Mouse (Mus musculus) left cerebral cortex, postnatal 14 days (tissue): ENCODE results near the gene Parp1. TPM values are rescaled to one million over a fixed set of nuclear protein-coding genes. Genes with fewer than 3 reads are reported as not detected.

Experiments used
- DNase-seq, 2 experiments: peaks; one replicate each; pipeline ENCODE4 v3.0.0; 2021 to 2022; ENCODE audit warnings: low spot score in 2 of 2, mixed read lengths in 1 of 2
- intact Hi-C: fragments of 180-260 bp; cut with DNase I; formaldehyde crosslinking; loops from one replicate; pipeline ENCODE4 v1.15.1; 2025
- long read RNA-seq, 2 experiments: library from polyadenylated mRNA; stranded (forward); transcript quantifications; one replicate each; pipeline ENCODE4 v2.0.0; 2021
- total RNA-seq, 2 experiments: library from RNA; stranded (reverse); gene quantifications; 2 replicates each; pipeline ENCODE4 v1.2.3; 2021

The Parp1 gene
- 100 to 1,000 TPM; 102 to 109 TPM for total RNA-seq
- long read RNA-seq, experiment 1, transcript Parp1-201 (23 exons, 3,873 nt): major isoform, 36 of 59 reads
- long read RNA-seq, experiment 1, partial matches to known transcripts: 19 of 59 reads
- long read RNA-seq, experiment 1, other reads (novel, unspliced or antisense): 4 of 59 reads
- long read RNA-seq, experiment 2, transcript Parp1-201 (23 exons, 3,873 nt): major isoform, 49 of 71 reads
- long read RNA-seq, experiment 2, partial matches to known transcripts: 17 of 71 reads
- long read RNA-seq, experiment 2, other reads (novel, unspliced or antisense): 5 of 71 reads

GRCm38 (mm10) chr1:180568761-180569452 lies at the start of gene Parp1:
Gene Parp1, plus strand, starts transcription at chr1:180568924.
- DNase-seq: peak; percentile 95 to 97
- intact Hi-C loops: loop anchor here (5.0 kb wide), 1 partner anchor 107 kb away; no protein-coding TSS in a partner anchor

GRCm38 (mm10) chr1:180519520-180519919 lies 49.2 kb upstream of the Parp1 start:
- intact Hi-C loops: loop anchor here (5.0 kb wide), 1 partner anchor 37 kb away; the partner anchor contains the start of gene Stum
- DNase-seq: no peak

- intact Hi-C loops: no loop called here
- DNase-seq: peak; percentile 79 to 90
These were observed 48.5 kb upstream of the Parp1 start for GRCm38 (mm10) chr1:180520190-180520589.

GRCm38 (mm10) chr1:180523320-180523719 lies 45.4 kb upstream of the Parp1 start:
- intact Hi-C loops: no loop called here
- no peak for DNase-seq

GRCm38 (mm10) chr1:180525301-180525700 lies 43.4 kb upstream of the Parp1 start:
- DNase-seq: no peak
- intact Hi-C loops: no loop called here

GRCm38 (mm10) chr1:180529847-180530246 lies 38.9 kb upstream of the Parp1 start:
- DNase-seq: no peak
- intact Hi-C loops: no loop called here

- intact Hi-C loops: no loop called here
These were observed 38.1 kb upstream of the Parp1 start for GRCm38 (mm10) chr1:180530457-180531263.

GRCm38 (mm10) chr1:180532671-180533070 lies 36.1 kb upstream of the Parp1 start:
- intact Hi-C loops: no loop called here
- no peak for DNase-seq

More at GRCm38 (mm10) chr1:180530457-180531263, 38.1 kb upstream of the Parp1 start:
- DNase-seq: no peak

- intact Hi-C loops: loop anchor here (5.0 kb wide), 1 partner anchor 54 kb away; the partner anchor contains the start of gene Stum
- DNase-seq: no peak
These were observed 32.0 kb upstream of the Parp1 start for GRCm38 (mm10) chr1:180536719-180537118.

- intact Hi-C loops: no loop called here
- no peak for DNase-seq
These were observed 27.5 kb upstream of the Parp1 start for GRCm38 (mm10) chr1:180541251-180541650.

GRCm38 (mm10) chr1:180541883-180542711 lies 26.6 kb upstream of the Parp1 start:
- DNase-seq: no peak
- intact Hi-C loops: no loop called here

- intact Hi-C loops: no loop called here
- DNase-seq: no peak
These were observed 25.9 kb upstream of the Parp1 start for GRCm38 (mm10) chr1:180542712-180543371.

GRCm38 (mm10) chr1:180545918-180546545 lies 22.7 kb upstream of the Parp1 start:
- intact Hi-C loops: loop anchor here (5.0 kb wide), 1 partner anchor 39 kb away; no protein-coding TSS in a partner anchor
- no peak for DNase-seq

GRCm38 (mm10) chr1:180546798-180547750 lies 21.6 kb upstream of the Parp1 start:
- DNase-seq: no peak
- intact Hi-C loops: loop anchor here (5.0 kb wide), 1 partner anchor 40 kb away; no protein-coding TSS in a partner anchor

GRCm38 (mm10) chr1:180547751-180548669 lies 20.7 kb upstream of the Parp1 start:
- intact Hi-C loops: loop anchor here (2.0 to 5.0 kb wide), 2 partner anchors 41 to 119 kb away; no protein-coding TSS in a partner anchor

More at GRCm38 (mm10) chr1:180547751-180548669, 20.7 kb upstream of the Parp1 start:
- peak in 1 of 2 experiments; percentile 53 for DNase-seq
